In the genomic region with DNA sequence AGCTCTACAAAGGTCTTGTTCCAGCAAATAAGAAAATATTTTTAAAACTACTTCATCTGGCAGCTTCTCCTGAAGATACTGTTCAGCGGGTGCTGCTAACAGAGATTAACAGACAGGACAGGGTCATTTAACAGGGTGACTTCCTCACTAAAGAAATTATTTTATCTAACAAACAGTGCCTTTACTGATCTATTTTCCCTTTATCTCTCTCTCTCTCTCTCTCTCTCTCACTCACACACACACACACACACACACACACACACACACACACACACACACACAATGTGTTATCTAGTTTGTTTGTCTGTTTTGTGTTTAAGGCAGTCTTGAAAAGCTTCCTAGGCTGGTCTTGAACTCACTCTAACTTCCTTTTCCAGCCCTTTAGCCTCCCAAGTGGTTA, we compare ENCODE assay signal across 27 mouse cellular contexts. TPM values are rescaled to one million over a fixed set of nuclear protein-coding genes. Genes with fewer than 3 reads are reported as not detected.
A peak's percentile ranks its signal among the peaks of the same experiment; 100 is the strongest.
DNase-seq lines count a peak whose midpoint lies in the region; ATAC-seq and TF ChIP-seq lines count a peak whose summit lies in the region.
"Had no signal": no experiment of that assay in that cellular context is flagged by ENCODE, and none has a peak within 500 bp of the region (broad histone marks: within the 10 kb centered on the region; RNA-seq: fewer than 3 reads in every experiment).

No protein-coding gene starts in this region.

- no peaks in the 10 kb centered on the region for H3K9me3 ChIP-seq in hindbrain, embryonic 13.5 days
- no peaks in the 10 kb centered on the region for H3K9me3 ChIP-seq in hindbrain, postnatal 0 days (ENCODE audit: low read length)
- no peaks in the 10 kb centered on the region for H3K9me3 ChIP-seq in G1E (replicated peaks)
- H3K9me3 ChIP-seq: embryonic facial prominence, embryonic 13.5 days; embryonic facial prominence, embryonic 15.5 days; forebrain, embryonic 10.5 days; forebrain, embryonic 12.5 days had no signal

- H3K36me3 ChIP-seq in hindbrain, embryonic 13.5 days: peaks cover 41% of the 10 kb centered on the region
- peaks cover 32% of the 10 kb centered on the region; the same call in 1 of the 2 replicates for H3K36me3 ChIP-seq in hindbrain, postnatal 0 days (ENCODE audit: insufficient read depth, low read length)
- H3K36me3 ChIP-seq in G1E (replicated peaks): peaks cover 48% of the 10 kb centered on the region

- WGBS in hindbrain, embryonic 13.5 days: 82% methylated on average over 1 of the region's 1 CpGs
- 76% methylated on average over 1 of the region's 1 CpGs for WGBS in hindbrain, postnatal 0 days

- ATAC-seq in hindbrain, embryonic 13.5 days (ENCODE audit: low FRiP score): no peak
- no peak for ATAC-seq in hindbrain, postnatal 0 days
- peak; percentile 82 for ATAC-seq in G1E (ENCODE audit: extremely low read depth, insufficient number of reproducible peaks, low FRiP score, poor library complexity, severe bottlenecking)
- peak; percentile 55 for ATAC-seq in megakaryocyte progenitor cell, adult 5-6 weeks (replicated peaks; ENCODE audit: poor library complexity)
- no peak for ATAC-seq in megakaryocyte, adult 5-6 weeks (ENCODE audit: poor library complexity, severe bottlenecking)
- ATAC-seq: activated CD4-positive, CD25-positive, alpha-beta regulatory T cell, adult 4 months; CD4-positive, CD25-positive, alpha-beta regulatory T cell, adult 4 months; forebrain, embryonic 14.5 days; forebrain, embryonic 16.5 days had no signal

- H3K27ac ChIP-seq in hindbrain, embryonic 13.5 days: 0 out of 2 replicates have a peak overlapping the region, but pooled peaks have one; percentile 10
- no peak overlapping the region for H3K27ac ChIP-seq in hindbrain, postnatal 0 days
- H3K27ac ChIP-seq: embryonic facial prominence, embryonic 13.5 days; embryonic facial prominence, embryonic 15.5 days; forebrain, embryonic 10.5 days; forebrain, embryonic 12.5 days had no signal

- no peak overlapping the region for H3K4me3 ChIP-seq in hindbrain, embryonic 13.5 days
- H3K4me3 ChIP-seq in hindbrain, postnatal 0 days (ENCODE audit: low read length): no peak overlapping the region
- no peak overlapping the region for H3K4me3 ChIP-seq in G1E (ENCODE audit: low read depth, low read length)
- H3K4me3 ChIP-seq: embryonic facial prominence, embryonic 13.5 days; embryonic facial prominence, embryonic 15.5 days; erythroblast, embryonic 14.5 days; forebrain, embryonic 10.5 days; forebrain, embryonic 12.5 days had no signal

- no peaks in the 10 kb centered on the region for H3K27me3 ChIP-seq in hindbrain, embryonic 13.5 days
- no peaks in the 10 kb centered on the region for H3K27me3 ChIP-seq in hindbrain, postnatal 0 days (ENCODE audit: insufficient read depth, low read length)
- H3K27me3 ChIP-seq in G1E (ENCODE audit: insufficient read depth, low read length): no peaks in the 10 kb centered on the region
- H3K27me3 ChIP-seq: CH12.LX; embryonic facial prominence, embryonic 13.5 days; embryonic facial prominence, embryonic 15.5 days; forebrain, embryonic 12.5 days; Patski had no signal

- H3K4me2 ChIP-seq in hindbrain, embryonic 13.5 days: no peak overlapping the region
- H3K4me2 ChIP-seq in hindbrain, postnatal 0 days (ENCODE audit: low read depth, low read length): no peak overlapping the region
- H3K4me2 ChIP-seq: embryonic facial prominence, embryonic 13.5 days; embryonic facial prominence, embryonic 15.5 days; forebrain, embryonic 12.5 days had no signal

- no peak overlapping the region for H3K9ac ChIP-seq in hindbrain, embryonic 13.5 days
- H3K9ac ChIP-seq in hindbrain, postnatal 0 days (replicated peaks; ENCODE audit: low read length): no peak overlapping the region
- H3K9ac ChIP-seq: embryonic facial prominence, embryonic 13.5 days; embryonic facial prominence, embryonic 15.5 days; forebrain, embryonic 12.5 days had no signal

- DNase-seq in hindbrain, postnatal 0 days (ENCODE audit: low spot score): no peak
- DNase-seq in G1E (ENCODE audit: low spot score): peak; percentile 26
- DNase-seq in thymus, postnatal 0 days (ENCODE audit: low spot score): no peak
- DNase-seq: adrenal gland, adult 8-10 months; adrenal gland, postnatal 14 days; adrenal gland, postnatal 36 days; B cell, adult 2 months; cerebellum, adult 11-12 months; cerebellum, adult 2 months; cerebellum, adult 9-10 months; cerebellum, postnatal 10 days; cerebellum, postnatal 36 days; embryo, embryonic 11 days had no signal

- H3K4me1 ChIP-seq in hindbrain, embryonic 13.5 days (replicated peaks): 0 out of 2 replicates have a peak, but pooled peaks cover 13% of the 10 kb centered on the region
- peaks cover 5% of the 10 kb centered on the region; the same call in 1 of the 2 replicates for H3K4me1 ChIP-seq in hindbrain, postnatal 0 days (ENCODE audit: insufficient read depth, low read length)
- peaks cover 41% of the 10 kb centered on the region for H3K4me1 ChIP-seq in G1E (ENCODE audit: insufficient read depth, low read depth, low read length)
- H3K4me1 ChIP-seq: forebrain, embryonic 10.5 days had no signal

- TF ChIP-seq CTCF in hindbrain, postnatal 0 days (IDR thresholded peaks at IDR 0.05; ENCODE audit: low read depth): no peak
- TF ChIP-seq CTCF in G1E (IDR thresholded peaks at IDR 0.05; ENCODE audit: low read depth, low read length): no peak

RNA-seq across cellular contexts. Expression of a gene that starts 39.6 kb away (rescaled TPM):
- 32.1 and 32.6 TPM in 2 replicates for polyA plus RNA-seq in hindbrain, embryonic 13.5 days (2015; fragmentation: Nextera tagmentation; extraction: Ambion mirVana)
- total RNA-seq in hindbrain, postnatal 0 days (2014; rRNA removed): 21.1 and 21.5 TPM in 2 replicates
- 19.2 and 19.6 TPM in 2 replicates for polyA plus RNA-seq in hindbrain, postnatal 0 days (2015; fragmentation: Nextera tagmentation; extraction: Ambion mirVana)
- total RNA-seq in G1E (2014; fragmentation: Nextera tagmentation) (82.3 and 85.9 TPM in 2 replicates), G1E (2017) (101 and 118 TPM in 2 replicates)
- polyA plus RNA-seq in G1E (2012): 27.0 and 27.7 TPM in 2 replicates
- 55.5 and 57.0 TPM in 2 replicates for total RNA-seq in megakaryocyte progenitor cell, adult 5-6 weeks (2015)
- total RNA-seq in megakaryocyte progenitor cell, adult 5-6 weeks (2017): 84.1 and 114 TPM in 2 replicates
- 22.4 and 22.8 TPM in 2 replicates for total RNA-seq in megakaryocyte, adult 5-6 weeks (2015)
- total RNA-seq in megakaryocyte, adult 5-6 weeks (2017): 41.4 and 45.5 TPM in 2 replicates
- 72.2 and 73.6 TPM in 2 replicates for polyA plus RNA-seq in thymus, postnatal 0 days (2015; fragmentation: Nextera tagmentation; extraction: Ambion mirVana)

RNA-seq across cellular contexts. Expression of a gene that starts 50.6 kb away (rescaled TPM):
- 26.6 and 27.0 TPM in 2 replicates for polyA plus RNA-seq in hindbrain, embryonic 13.5 days (2015; fragmentation: Nextera tagmentation; extraction: Ambion mirVana)
- 39.3 and 39.5 TPM in 2 replicates for total RNA-seq in hindbrain, postnatal 0 days (2014; rRNA removed)
- 23.1 and 23.7 TPM in 2 replicates for polyA plus RNA-seq in hindbrain, postnatal 0 days (2015; fragmentation: Nextera tagmentation; extraction: Ambion mirVana)
- 78.7 and 90.6 TPM in 2 replicates for total RNA-seq in G1E (2014; fragmentation: Nextera tagmentation)
- total RNA-seq in G1E (2017): 25.8 and 26.6 TPM in 2 replicates
- 2.9 and 3.3 TPM in 2 replicates for polyA plus RNA-seq in G1E (2012)
- total RNA-seq in megakaryocyte progenitor cell, adult 5-6 weeks (2015): 32.0 and 35.0 TPM in 2 replicates
- 17.8 and 22.7 TPM in 2 replicates for total RNA-seq in megakaryocyte progenitor cell, adult 5-6 weeks (2017)
- total RNA-seq in megakaryocyte, adult 5-6 weeks (2015): 43.6 and 45.8 TPM in 2 replicates
- total RNA-seq in megakaryocyte, adult 5-6 weeks (2017): 30.7 and 41.6 TPM in 2 replicates
- polyA plus RNA-seq in thymus, postnatal 0 days (2015; fragmentation: Nextera tagmentation; extraction: Ambion mirVana): 11.9 and 16.8 TPM in 2 replicates

Comparison
In these comparisons a context has a peak if more than half of its experiments do, and no peak if none do; other contexts are left out.
1. ATAC-seq: peak in G1E (single experiment) and megakaryocyte progenitor cell, adult 5-6 weeks (single experiment); none in hindbrain, embryonic 13.5 days (single experiment), hindbrain, postnatal 0 days (single experiment) and megakaryocyte, adult 5-6 weeks (single experiment).